ENCODE assay signal across 1 mouse cellular context in the genomic region with DNA sequence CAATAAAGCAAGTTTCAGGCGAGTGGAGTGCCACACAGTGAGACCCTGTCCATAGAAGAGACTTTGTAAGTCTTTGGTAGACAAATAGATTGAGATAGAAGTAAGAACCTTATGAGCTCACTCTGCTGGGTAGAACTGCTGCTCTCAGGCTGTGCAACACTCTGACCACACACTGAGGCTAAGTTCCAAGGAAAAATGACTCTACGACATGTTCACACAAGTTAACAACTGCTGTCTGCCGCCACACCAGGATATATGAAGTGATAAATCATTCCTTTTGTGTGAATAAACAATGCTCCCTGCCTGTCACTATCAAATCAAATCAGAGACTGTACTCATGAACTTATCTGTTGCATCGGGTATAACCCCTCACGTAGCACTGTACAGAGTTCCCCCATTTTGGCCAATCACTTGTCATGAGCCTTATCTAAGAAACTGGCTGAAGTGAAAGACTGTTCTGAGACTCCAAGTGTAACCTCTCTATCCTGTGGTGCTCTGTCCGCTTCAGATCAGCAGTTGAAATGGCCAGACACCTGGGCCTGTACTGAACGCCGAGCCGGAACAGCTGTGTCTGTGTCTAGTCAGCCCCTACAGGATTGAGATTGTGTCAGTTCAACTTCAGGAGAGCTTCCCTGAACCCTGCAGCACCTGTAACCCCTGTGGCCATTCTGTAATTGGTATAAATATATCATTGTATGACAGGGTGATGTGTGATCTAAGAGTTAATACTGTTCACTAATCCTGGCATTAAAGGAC.
TF ChIP-seq lines count a peak whose summit lies in the region.

No protein-coding gene starts in this region.

TF ChIP-seq in MEL, 35 proteins besides CTCF, POLR2A, EP300 and RAD21:
- no peak for TF ChIP-seq MYB (IDR thresholded peaks at IDR 0.05; ENCODE audit: low read depth, low read length)
- TF ChIP-seq POLR2AphosphoS2 (IDR thresholded peaks at IDR 0.05; ENCODE audit: low read length) = peak; percentile 52; the same call in 1 of the 2 replicates
- TF ChIP-seq RCOR1 (IDR thresholded peaks at IDR 0.05; ENCODE audit: low read depth, low read length) = peak; percentile 53
- TF ChIP-seq ZNF384 (IDR thresholded peaks at IDR 0.05; ENCODE audit: low read depth, low read length) = no peak
- TF ChIP-seq SIN3A (IDR thresholded peaks at IDR 0.05; ENCODE audit: low read length) = peak; percentile 35; the same call in 1 of the 2 replicates
- peak; percentile 24; the same call in 1 of the 2 replicates for TF ChIP-seq NELFE (IDR thresholded peaks at IDR 0.05; ENCODE audit: low read depth, low read length)
- no peak for TF ChIP-seq CHD2 (IDR thresholded peaks at IDR 0.05; ENCODE audit: low read length)
- peak; percentile 6; the same call in 1 of the 2 replicates for TF ChIP-seq SMC3 (IDR thresholded peaks at IDR 0.05; ENCODE audit: low read depth, low read length)
- TF ChIP-seq TCF12 (IDR thresholded peaks at IDR 0.05; ENCODE audit: low read depth, low read length) = 0 out of 2 replicates have a peak, but pooled peaks have one; percentile 3
- TF ChIP-seq GATA1 (IDR thresholded peaks at IDR 0.05; ENCODE audit: low read depth, low read length) = peak; percentile 65
- TF ChIP-seq ZMIZ1 (IDR thresholded peaks at IDR 0.05; ENCODE audit: low read depth, low read length) = 0 out of 2 replicates have a peak, but pooled peaks have one; percentile 51
